Mouse (Mus musculus): ENCODE measurements around the gene Aqr. TPM values are rescaled to one million over a fixed set of nuclear protein-coding genes. Genes with fewer than 3 reads are reported as not detected.
"Not testable (repeated sequence)": the region's sequence is repeated elsewhere in the genome, so short reads cannot be mapped to it uniquely, and the experiment has no call there.

Aqr gene
- polyA plus RNA-seq (2015; fragmentation: Nextera tagmentation; extraction: Ambion mirVana), result 40.4 and 43.1 TPM in 2 replicates

DNA sequence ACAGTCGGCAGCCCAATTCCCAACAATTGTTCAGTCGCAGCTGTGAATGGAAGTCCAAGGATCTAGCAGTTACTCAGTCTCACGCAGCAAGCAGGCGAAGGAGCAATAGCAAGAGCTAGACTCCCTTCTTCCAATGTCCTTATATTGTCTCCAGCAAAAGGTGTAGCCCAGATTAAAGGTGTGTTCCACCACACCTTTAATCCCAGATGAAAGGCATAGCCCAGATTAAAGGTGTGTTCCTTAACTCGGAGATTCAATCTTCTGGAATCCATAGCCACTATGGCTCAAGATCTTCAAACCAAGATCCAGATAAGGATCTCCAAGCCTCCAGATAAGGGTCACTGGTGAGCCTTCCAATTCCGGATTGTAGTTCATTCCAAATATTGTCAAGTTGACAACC, at the start of gene Aqr:
Aqr (minus strand) TSS at position 101 of the 400 bp plus-strand sequence.
- not testable (repeated sequence) for H3K4me1 ChIP-seq (replicated peaks); ATAC-seq (ENCODE audit: low read depth); H3K27ac ChIP-seq (replicated peaks); H3K4me2 ChIP-seq; H3K9me3 ChIP-seq; H3K9ac ChIP-seq; H3K27me3 ChIP-seq; H3K36me3 ChIP-seq; H3K4me3 ChIP-seq
- 90% methylated on average over 1 of the region's 6 CpGs for WGBS

DNA sequence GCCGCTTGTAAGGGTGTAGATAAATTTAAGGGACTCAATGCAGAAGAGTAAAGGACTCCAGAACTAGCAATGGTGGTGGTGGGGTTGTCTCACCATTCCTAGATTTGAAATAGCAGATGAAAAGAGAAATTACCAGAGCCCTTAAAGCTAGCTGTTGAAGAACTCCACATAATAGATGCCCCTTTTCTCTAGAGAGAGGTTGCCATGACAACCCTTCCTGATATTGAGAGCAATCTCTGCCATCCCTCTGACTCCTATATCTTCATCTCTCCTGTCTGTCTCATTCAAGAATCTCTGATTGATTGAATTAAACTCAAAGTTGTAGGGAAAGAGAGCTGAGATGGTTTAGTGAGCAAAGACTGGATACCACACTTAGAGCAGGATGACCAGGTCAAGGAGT, 49.7 kb upstream of the Aqr start:
- WGBS, result 76% methylated on average over 1 of the region's 1 CpGs
- ATAC-seq (ENCODE audit: low read depth), result no peak
- no peak overlapping the region for H3K4me2 ChIP-seq

DNA sequence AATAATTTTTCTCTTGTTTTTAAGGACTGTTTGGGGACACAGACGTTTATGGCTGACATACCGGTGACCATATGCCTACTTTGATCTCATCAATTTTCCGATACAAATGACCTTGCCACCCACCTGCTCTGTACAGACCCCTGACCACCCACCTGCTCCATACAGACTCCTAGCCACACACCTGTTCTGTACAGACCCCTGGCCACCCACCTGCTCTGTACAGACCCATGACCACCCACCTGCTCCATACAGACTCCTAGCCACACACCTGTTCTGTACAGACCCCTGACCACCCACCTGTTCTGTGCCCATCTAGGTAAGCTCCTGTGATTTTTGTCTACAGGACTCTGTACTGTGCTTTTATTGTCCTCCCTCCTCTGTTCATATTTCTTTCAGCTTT, 48.8 kb upstream of the Aqr start:
- no peaks in the 10 kb centered on the region for H3K36me3 ChIP-seq
- H3K9ac ChIP-seq, result no peak overlapping the region
- peaks cover 5% of the 10 kb centered on the region; the same call in 1 of the 2 replicates for H3K4me1 ChIP-seq (replicated peaks)
- 80% methylated on average over 3 of the region's 3 CpGs for WGBS
- ATAC-seq (ENCODE audit: low read depth), result no peak
- H3K9me3 ChIP-seq, result no peaks in the 10 kb centered on the region
- H3K27ac ChIP-seq (replicated peaks), result no peak overlapping the region
- no peak overlapping the region for H3K4me3 ChIP-seq
- H3K27me3 ChIP-seq, result no peaks in the 10 kb centered on the region
- no peak overlapping the region for H3K4me2 ChIP-seq

More for the DNA sequence above, 49.7 kb upstream of the Aqr start:
- no peak overlapping the region for H3K9ac ChIP-seq
- no peaks in the 10 kb centered on the region for H3K27me3 ChIP-seq
- H3K4me1 ChIP-seq (replicated peaks), result peaks cover 5% of the 10 kb centered on the region; the same call in 1 of the 2 replicates
- no peaks in the 10 kb centered on the region for H3K9me3 ChIP-seq
- no peak overlapping the region for H3K4me3 ChIP-seq
- H3K36me3 ChIP-seq, result no peaks in the 10 kb centered on the region
- H3K27ac ChIP-seq (replicated peaks), result no peak overlapping the region

DNA sequence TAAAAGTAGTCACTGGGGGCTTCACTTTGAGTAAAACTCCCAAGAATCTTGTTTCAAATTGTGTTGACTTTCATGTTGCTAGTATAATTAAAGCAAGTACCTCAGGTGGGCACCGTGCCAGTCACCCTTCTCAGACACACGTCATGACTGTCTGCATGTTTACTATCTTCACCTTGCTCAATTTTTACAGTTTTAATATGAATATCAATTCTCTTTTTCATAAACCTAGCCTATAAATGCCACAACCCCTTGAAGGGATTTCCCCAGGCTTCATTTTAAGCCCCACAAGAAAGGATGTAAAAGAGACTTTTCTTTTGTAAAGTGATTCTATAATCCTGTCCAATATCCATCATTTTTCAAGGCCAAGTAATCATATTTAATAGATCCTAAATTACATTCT, 44.4 kb upstream of the Aqr start:
- Histone ChIP-seq H3K4me3 (no peak overlapping the region), H3K27me3 (no peaks in the 10 kb centered on the region), H3K36me3 (no peaks in the 10 kb centered on the region), H3K4me1 (replicated peaks) (no peaks in the 10 kb centered on the region), H3K27ac (replicated peaks) (no peak overlapping the region), H3K9ac (no peak overlapping the region), H3K4me2 (no peak overlapping the region), H3K9me3 (no peaks in the 10 kb centered on the region)
- 78% methylated on average over 2 of the region's 2 CpGs for WGBS
- ATAC-seq (ENCODE audit: low read depth), result no peak

DNA sequence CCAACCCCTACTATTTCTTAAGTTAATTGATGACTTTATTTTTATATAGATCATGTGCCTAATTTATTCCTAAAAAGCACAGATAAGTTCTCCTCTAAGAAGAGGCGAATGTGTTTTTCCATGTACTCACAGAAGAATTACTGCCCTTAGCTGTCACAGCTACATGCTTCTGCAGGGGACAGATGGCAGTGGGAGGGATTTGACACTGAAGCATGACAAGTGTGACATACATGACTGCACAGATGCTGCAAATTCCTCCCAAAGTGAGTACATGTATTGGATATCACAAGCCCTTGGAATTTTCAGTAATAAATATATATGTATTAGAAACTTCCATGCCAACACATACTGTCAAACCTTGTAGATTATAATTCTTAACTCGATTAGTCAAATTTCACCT, 41.8 kb upstream of the Aqr start:
- Histone ChIP-seq H3K9me3 (no peaks in the 10 kb centered on the region), H3K27ac (replicated peaks) (no peak overlapping the region), H3K4me1 (replicated peaks) (no peaks in the 10 kb centered on the region), H3K4me3 (no peak overlapping the region), H3K4me2 (no peak overlapping the region), H3K36me3 (no peaks in the 10 kb centered on the region), H3K27me3 (no peaks in the 10 kb centered on the region), H3K9ac (no peak overlapping the region)
- ATAC-seq (ENCODE audit: low read depth), result no peak
- WGBS, result 81% methylated on average over 2 of the region's 2 CpGs

DNA sequence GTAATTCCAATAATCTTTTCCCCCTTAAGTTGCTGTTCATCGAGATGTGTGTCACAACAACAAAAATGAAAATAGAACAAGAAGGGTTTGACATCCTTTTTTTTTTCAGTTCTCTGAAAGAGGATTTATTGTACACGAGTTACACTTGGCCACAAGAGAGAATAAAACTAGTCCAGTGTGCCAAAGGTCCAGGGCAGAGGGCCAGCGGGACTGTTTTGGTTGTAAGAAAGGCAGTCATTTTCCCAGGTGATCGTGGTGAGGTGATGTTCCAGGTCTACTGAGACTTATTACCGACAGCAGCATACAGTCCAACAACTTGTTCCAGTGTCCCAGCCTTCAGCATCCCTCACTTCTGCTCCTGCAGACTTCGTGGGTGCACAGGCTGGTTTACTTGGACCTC, 18.2 kb upstream of the Aqr start:
- H3K27ac ChIP-seq (replicated peaks), result no peak overlapping the region
- ATAC-seq (ENCODE audit: low read depth), result no peak
- 76% methylated on average over 6 of the region's 6 CpGs for WGBS
- H3K27me3 ChIP-seq, result no peaks in the 10 kb centered on the region
- no peaks in the 10 kb centered on the region for H3K36me3 ChIP-seq
- no peak overlapping the region for H3K4me2 ChIP-seq
- H3K4me3 ChIP-seq, result no peak overlapping the region
- H3K9ac ChIP-seq, result no peak overlapping the region
- peaks cover 12% of the 10 kb centered on the region for H3K4me1 ChIP-seq (replicated peaks)
- H3K9me3 ChIP-seq, result no peaks in the 10 kb centered on the region

DNA sequence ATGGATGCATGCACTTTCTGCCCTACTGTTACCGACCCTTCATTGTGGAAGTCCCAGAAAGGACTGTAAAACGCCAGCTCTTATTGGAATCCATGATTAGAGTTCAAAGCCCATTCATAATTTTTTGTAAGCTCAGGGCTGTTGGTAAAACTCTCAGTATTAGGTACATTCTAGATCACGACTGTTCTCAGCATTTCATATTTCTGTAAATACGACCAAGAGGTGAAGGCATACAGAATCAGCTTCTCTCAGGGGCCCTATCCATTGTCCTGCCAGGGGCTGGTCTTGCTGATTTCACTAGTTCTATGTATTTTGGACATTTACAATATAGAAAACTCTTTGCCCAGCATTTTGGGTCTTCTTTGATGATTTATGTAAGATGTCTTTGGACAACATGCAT, 14.8 kb upstream of the Aqr start:
- no peak overlapping the region for H3K27ac ChIP-seq (replicated peaks)
- peak overlapping the region; percentile 82 for H3K4me3 ChIP-seq
- peaks cover 18% of the 10 kb centered on the region for H3K4me1 ChIP-seq (replicated peaks)
- peaks cover 8% of the 10 kb centered on the region; the same call in 1 of the 2 replicates for H3K36me3 ChIP-seq
- H3K27me3 ChIP-seq, result no peaks in the 10 kb centered on the region
- ATAC-seq (ENCODE audit: low read depth), result 0 out of 2 replicates have a peak, but pooled peaks have one; percentile 20
- WGBS, result 40% methylated on average over 4 of the region's 4 CpGs
- no peaks in the 10 kb centered on the region for H3K9me3 ChIP-seq
- H3K9ac ChIP-seq, result peak overlapping the region; percentile 93
- peak overlapping the region; percentile 82 for H3K4me2 ChIP-seq

DNA sequence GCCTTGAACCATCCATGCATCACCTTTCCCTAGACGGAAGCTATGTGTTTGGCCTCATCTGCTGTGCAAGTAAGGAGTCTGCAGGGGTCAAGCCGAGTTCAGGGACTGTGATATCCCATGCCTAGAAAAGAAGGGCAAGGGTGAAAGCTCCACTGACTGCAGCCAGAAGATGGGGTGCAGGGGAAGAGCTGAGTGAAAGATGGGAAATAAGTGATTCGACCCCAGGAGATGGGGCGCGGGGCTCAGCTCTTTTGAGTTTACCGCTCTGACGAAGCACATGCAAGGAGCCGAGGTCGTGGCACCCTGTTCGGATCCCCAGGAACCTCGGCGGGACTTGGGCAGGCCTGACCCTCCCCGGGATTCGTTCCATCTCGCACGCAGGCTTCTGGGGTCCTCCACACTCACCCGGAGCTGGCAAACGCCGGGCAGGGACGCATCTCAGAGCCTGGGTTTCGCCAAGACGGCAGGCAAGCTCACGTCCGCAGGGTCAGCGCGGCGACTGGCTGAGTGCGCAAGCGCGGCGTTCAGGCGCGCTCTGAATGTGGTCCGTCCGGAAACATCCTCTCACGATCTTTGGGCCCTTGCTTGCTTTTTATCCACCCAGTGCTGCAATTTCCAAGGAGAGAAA, 14.2 kb upstream of the Aqr start, which contains the start of gene Zfp770:
Zfp770 (minus strand) TSS at position 538 of the 628 bp plus-strand sequence.
- Histone ChIP-seq H3K36me3 (peaks cover 13% of the 10 kb centered on the region), H3K9me3 (no peaks in the 10 kb centered on the region), H3K27ac (replicated peaks) (peak within 1 kb of the TSS; percentile 77), H3K27me3 (no peaks in the 10 kb centered on the region), H3K9ac (peak within 1 kb of the TSS; percentile 93), H3K4me1 (replicated peaks) (peaks cover 18% of the 10 kb centered on the region), H3K4me2 (peak within 1 kb of the TSS; percentile 82), H3K4me3 (peak within 1 kb of the TSS; percentile 82)
- ATAC-seq (ENCODE audit: low read depth), result peak; percentile 97
- under 1% methylated on average over 36 of the region's 36 CpGs for WGBS

DNA sequence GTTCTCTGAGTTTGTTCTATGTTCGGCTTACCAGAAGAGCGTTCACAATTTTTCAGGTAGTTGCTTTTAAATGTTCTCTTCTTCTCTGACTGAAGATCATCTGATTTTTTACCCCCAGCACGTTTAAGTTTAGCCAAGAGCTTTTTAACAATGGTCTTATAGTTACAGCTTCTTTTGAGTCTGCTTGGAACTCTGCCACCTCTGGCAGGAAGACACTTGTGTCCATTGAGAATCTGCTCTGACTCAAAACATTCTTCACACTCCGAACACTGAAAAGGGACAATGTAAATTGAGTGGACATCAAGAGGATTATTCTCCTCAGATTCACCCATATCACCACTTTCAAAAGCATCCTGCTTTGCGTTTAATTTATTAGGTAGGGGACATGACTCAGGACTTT, 9.6 kb upstream of the Aqr start:
- H3K9me3 ChIP-seq, result no peaks in the 10 kb centered on the region
- peaks cover 24% of the 10 kb centered on the region for H3K36me3 ChIP-seq
- ATAC-seq (ENCODE audit: low read depth), result no peak
- H3K9ac ChIP-seq, result no peak overlapping the region
- WGBS, result 68% methylated on average over 5 of the region's 5 CpGs
- H3K27ac ChIP-seq (replicated peaks), result no peak overlapping the region
- peaks cover 12% of the 10 kb centered on the region for H3K4me1 ChIP-seq (replicated peaks)
- no peaks in the 10 kb centered on the region for H3K27me3 ChIP-seq
- H3K4me3 ChIP-seq, result no peak overlapping the region
- H3K4me2 ChIP-seq, result no peak overlapping the region

DNA sequence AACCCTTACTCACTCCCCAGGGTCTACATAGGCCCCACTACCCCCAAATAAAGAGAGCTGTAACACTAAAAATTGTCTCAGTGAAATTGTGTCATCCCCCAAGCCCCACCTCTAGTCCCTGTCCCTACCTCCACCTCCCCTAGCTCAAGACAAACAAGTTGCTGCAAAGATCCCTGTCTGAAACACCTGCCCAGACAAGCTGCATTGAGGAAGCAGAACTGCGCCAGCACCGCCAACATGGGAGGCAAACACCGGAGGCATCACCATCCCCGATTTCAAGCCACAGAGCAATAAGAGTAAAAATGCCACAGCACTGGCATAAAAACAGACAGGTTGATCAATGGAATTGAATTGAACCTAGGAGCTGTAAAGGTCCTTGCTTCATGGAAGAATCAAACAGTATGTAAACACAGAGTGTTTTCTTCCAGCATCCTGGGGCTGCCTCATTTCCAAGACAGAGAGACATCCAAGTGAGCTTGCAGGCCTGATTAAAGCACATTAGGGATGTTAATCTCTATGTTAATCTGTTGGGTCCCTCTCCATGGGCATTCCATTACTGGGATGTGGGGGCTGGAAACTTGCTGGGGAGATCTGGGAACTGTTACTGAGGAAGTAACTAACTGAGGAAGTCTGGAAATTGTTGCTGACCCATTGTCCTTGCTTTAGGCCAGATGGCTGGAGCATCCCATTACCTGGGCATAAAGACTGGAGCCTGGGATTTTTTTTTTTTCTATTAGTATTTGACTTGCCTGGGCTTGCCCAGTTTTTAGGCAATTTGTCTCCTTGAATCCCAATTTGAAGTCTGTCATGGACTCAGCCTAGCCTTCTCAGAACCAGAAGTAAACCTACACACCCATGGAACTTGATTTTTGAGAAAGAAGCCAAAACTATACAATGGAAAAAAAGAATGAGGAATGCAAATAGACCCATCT, 8.8 kb downstream of the Aqr start:
- no peak for ATAC-seq (ENCODE audit: low read depth)
- H3K4me2 ChIP-seq, result no peak overlapping the region
- peaks cover 15% of the 10 kb centered on the region for H3K4me1 ChIP-seq (replicated peaks)

DNA sequence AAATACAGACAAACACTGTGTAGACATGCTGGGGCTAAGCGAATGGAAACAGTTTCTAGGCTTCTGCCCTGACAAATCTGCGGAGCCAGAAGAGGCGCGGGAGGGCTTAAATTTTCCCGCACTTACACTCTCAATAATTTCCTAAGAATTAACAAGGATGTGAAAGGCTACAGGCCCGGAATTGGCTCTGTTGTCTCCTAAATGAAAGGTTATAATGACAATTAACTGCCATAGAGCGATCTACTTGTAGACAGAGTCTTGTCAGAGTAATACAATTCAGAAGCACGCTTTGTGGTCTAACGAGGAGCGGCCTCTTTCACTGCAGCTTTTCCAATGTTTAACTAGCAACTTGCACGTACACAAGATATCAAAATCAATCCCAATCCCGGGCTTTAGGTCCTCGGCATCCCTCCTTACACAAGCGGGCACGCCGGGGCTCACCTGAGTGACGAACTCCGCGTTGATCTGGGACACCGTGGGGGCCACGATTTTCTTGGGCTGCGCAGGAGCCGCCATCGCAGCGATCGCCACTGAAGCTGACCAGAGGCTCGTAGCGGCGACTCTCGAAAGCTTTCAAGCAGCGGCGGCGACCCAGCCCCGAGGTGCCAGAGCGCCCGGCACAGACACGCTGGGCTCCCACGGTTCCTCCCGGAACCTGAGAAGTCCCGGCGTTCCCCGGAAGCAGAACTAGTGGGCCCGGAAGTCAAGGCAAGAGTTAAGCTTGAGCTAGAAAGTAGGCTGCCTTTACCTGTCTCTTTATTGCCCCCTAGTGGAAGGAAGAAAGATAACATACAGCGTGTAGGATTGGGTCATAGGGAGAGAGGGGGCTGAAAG, 12.0 kb downstream of the Aqr start:
- peak overlapping the region; percentile 93 for H3K4me3 ChIP-seq
- H3K9ac ChIP-seq, result peak overlapping the region; percentile 87
- peaks cover 15% of the 10 kb centered on the region for H3K4me1 ChIP-seq (replicated peaks)
- WGBS, result under 1% methylated on average over 44 of the region's 44 CpGs
- ATAC-seq (ENCODE audit: low read depth), result peak; percentile 97
- H3K4me2 ChIP-seq, result peak overlapping the region; percentile 96
- H3K36me3 ChIP-seq, result peaks cover 18% of the 10 kb centered on the region
- H3K27me3 ChIP-seq, result no peaks in the 10 kb centered on the region
- H3K9me3 ChIP-seq, result no peaks in the 10 kb centered on the region
- no peak overlapping the region for H3K27ac ChIP-seq (replicated peaks)

More for the DNA sequence above, 8.8 kb downstream of the Aqr start:
- Histone ChIP-seq H3K36me3 (no peaks in the 10 kb centered on the region), H3K27ac (replicated peaks) (no peak overlapping the region), H3K9ac (no peak overlapping the region), H3K27me3 (no peaks in the 10 kb centered on the region), H3K9me3 (no peaks in the 10 kb centered on the region), H3K4me3 (no peak overlapping the region)
- 53% methylated on average over 4 of the region's 4 CpGs for WGBS

DNA sequence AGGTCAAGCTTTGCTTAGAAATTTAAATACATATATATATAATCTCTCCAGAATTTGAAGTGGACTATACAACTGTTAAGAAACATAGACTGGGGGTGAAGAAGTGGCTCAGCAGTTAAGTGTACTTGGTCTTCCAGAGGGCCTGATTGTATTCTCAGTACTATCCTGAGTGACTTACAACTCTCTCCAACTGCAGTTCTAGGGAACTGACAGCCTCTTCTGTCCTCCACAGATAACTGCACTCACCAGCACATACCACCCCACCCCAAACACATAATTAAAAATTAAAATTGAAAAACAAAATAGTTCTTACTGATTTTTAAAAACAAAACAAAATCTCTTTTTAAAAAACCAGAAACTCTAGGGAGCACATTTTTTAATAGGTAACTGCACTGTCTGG, 13.6 kb downstream of the Aqr start:
- H3K9ac ChIP-seq, result no peak overlapping the region
- H3K4me2 ChIP-seq, result no peak overlapping the region
- no peak overlapping the region for H3K27ac ChIP-seq (replicated peaks)
- no peaks in the 10 kb centered on the region for H3K27me3 ChIP-seq
- peaks cover 15% of the 10 kb centered on the region for H3K4me1 ChIP-seq (replicated peaks)
- H3K9me3 ChIP-seq, result no peaks in the 10 kb centered on the region
- ATAC-seq (ENCODE audit: low read depth), result no peak
- H3K36me3 ChIP-seq, result peaks cover 27% of the 10 kb centered on the region
- no peak overlapping the region for H3K4me3 ChIP-seq

Measured in neural tube, embryonic 13.5 days (tissue).